Mouse (Mus musculus) kidney, adult 18-20 months (tissue): ENCODE results near the gene Higd1b.

Experiments used
- DNase-seq: peaks from one replicate; pipeline ENCODE4 v3.0.0; 2021

The Higd1b gene

DNA sequence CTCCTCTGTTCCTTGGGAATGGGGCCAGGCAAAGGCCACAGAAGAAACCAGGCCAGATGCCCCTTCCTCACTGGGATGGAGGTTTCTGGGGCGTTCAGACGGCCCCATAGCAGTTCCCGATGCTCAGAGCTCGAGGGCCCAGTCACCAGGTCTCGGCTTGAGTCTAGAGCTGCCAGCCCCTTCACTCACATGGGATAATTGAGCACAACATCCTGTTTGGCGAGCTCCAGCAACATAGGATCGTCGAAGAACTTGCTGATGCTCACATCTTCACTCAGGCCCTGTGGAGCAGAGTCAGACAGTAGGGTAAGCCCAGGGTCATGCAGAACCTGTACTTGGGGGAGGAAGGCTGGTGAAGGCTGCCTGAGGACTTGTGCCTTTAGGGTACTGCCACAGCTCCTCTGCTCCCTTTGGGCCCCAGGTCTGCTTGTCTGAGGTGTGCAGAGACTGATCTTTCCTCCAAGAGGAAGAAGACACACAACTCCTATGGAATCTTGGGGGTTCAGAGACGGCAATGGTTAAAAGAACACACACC is 3.0 kb downstream of the Higd1b start:
- no peak for DNase-seq

DNA sequence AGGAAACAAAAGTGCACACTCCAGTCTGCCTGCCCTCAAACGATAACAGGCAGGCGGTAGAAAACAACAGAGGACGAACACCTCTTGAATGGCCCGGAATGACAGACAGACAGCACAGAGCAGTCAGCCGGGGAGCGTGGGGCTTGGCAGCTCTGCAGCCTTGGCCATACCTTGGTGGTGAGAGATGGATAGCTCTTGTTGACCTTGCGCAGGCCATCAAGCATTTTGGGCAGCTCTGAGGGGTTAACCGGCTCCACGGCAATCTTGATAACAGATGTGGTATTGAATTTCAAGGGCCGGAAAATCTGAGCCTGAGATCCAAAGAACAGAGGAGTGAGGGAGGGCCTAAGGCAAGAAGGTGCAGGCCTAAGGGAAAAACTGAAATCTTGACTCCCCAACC is 10.3 kb downstream of the Higd1b start:
- no peak for DNase-seq

DNA sequence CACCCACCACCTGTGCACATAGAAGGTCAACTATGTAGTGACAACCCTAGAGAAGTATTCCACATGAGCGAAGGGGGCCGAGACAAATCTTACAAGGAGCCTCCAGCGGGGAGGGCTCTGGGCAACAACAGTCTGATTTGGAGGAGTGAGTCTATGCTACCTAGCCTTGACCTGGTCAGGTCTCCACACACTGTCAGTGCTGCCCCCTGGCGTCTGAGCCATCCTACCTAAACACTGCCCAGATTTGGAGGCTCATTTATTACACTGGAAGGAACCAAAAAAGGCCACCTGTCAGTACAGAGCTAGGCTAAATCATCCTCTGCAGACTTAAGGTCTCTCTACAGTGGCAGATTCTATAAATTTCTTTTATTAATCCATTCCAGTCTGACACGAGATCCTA is 16.2 kb downstream of the Higd1b start:
- DNase-seq = peak; percentile 73

DNA sequence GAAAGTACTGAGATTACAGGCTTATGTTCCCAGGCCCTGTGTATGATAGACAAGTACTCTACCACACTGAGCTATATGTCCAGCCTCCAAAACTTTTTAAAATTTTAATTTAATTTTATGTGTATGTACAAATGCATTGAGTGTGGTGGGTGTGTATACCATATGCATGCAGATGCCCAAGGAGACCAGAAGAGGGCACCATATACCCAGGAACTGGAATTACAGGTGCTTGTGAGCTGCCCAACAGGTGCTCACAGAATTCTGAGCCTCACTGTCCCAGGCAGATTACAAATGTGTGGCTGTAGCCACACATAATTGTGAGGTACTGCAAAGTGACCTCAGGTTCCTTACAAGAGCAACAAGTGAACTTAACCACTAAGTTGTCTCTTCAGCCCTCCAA is 18.1 kb downstream of the Higd1b start:
- no peak for DNase-seq

DNA sequence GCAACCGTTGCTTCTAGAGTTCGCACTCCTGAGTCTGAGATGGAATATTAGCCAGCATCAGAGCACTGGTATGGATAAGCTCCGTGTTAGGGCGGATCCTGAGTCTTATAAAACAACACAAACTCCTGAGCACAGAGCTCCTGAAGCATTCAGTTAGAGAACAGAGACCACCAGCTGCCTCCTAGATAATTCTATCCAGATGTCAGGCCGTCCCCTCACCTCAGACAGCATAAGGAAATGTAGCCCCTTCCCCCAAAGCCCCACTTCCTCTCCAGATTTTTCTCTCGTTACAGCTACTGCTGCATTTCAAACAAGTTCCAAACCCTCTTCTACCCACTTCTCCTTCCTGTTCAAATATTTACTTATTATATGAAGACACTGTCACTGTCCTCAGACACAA is 20.3 kb downstream of the Higd1b start:
- DNase-seq = no peak

DNA sequence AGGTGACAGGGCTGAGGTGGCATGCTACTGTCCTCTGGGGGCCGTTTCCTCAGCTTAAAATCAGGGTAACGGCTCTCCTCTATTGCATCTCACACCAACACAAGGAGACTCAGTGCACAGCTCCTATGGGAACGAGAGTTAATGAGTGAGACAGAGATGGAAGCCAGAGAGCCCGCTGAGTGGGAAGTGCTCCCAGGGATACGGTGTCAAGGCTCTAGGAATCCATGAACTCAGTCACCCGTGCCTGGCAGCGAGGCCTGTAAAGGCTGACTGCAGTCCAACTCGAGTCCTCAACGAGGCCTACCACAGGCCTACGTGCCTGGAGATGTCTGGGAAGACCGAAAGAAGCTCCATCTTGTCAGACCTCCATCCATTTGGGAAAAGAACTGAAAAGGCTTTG is 23.3 kb downstream of the Higd1b start:
- no peak for DNase-seq

DNA sequence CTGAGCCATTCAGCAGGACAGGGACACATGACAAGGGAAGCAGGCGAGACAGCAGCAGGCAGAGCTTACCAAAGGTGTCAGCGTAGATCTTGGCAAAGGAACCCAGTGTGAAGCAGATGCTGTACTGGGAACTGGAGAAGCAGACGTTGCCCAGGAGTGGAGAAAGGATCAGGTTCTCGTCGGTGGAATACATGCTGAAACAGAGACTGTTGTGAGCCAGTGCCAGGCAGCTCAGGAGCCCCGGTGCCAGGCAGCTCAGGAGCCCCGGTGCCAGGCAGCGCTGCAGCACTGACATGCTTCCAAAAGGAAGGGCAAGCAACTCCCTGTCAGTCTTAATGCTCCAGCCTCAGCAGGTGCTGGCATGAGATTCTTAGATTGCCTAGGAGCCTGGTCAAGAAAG is 24.3 kb downstream of the Higd1b start:
- DNase-seq = no peak

DNA sequence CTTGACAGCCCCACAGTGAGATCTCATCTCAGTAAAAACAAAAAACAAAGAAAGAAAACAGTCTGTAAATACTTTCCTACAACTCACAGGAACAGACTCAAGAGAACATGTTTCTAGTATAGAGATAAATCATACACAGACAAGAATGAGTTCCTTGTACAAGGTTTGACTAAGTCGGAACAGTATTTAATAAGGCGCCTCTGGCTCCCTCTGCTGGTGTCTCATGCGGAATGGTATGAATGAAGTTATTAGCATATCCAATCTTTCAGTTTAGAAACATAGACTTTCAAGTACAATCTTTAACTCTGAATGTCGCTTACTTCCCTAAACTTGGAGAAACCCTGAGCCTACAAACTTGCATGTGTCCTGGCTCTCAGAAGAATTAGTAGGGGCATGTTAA is 28.6 kb downstream of the Higd1b start:
- DNase-seq = peak; percentile 76

DNA sequence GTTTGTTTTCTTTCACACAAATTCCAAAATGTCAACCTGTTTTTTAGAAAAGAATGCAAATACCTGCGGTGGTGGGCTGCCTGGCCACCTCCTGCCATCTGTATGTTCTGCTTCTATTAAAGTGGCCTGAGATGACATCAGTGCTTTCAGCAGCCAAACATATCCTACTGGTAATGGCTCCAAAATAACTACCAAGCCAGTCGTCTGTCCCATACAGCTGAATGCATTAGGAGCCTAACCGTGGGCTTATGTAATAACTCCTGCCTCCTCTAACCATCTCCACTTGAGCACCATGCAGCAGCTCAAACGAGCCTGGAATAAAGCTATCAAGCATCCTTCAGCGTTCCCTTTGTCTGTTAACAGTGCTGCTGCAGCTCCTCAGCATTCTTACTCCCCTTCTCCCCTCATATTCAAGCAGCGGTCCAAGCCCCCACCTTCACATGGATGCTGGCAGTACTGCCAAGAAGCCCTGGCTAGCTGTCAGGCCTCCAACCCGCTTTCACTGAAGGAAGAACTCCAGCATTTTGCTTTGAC is 39.2 kb downstream of the Higd1b start:
- no peak for DNase-seq

DNA sequence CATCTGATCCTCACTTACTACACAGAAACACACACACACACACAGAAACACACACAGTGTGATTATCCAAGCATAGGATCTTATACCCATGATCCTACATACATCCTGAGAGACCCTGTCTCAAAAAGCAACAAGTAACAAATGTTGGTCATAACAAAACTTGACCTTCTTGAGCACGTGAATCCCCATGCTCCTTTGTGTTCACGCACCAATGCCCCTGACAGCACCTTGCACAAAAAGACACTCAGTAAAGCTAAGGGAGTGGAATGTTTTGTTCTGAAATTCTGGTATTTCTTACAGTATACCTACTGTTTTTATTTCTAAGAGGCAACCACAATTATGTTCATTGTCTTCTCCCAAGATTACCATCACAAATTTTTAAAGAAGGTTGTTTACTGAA is 43.9 kb downstream of the Higd1b start:
- no peak for DNase-seq

DNA sequence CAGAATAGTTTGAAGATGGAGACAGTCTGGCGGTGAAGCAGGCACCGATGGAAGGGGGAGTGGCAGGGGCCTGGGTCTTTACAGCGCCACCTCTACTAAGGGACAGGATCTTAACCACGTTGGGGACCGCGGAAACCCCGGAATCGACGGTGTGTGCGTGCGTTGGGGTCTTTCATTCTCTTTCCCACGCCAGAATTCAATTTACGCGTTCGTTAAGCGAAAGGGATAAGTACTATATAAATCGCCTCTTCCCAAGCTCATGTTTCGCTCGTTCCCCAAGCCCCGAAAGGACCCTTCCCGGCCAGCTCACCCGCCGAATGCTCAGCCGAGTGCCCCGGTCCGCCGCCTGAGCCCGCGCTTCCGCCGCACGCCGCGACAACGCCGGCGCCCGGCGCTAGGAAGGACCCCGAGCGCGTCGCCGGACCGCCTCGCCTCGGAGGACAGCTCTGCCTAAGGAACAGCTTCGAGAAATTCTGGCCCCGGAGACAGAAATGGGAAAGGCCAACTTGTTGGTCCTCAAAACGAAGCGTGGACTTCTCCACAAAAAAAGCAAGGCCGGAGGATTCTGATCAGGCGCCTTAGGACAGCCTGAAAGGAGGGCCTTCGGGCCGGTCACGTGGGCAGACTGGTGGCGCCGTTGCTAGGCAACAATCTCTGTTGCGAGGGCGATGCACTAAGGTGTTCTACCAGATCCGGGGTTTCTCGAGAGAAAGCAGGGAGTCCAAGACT is 45.1 kb downstream of the Higd1b start, which contains the start of the genes Eftud2 and Ccdc103:
Gene Eftud2, minus strand, starts transcription at position 401 of the 729 bp plus-strand sequence.
Gene Ccdc103, plus strand, starts transcription at position 620 of the 729 bp plus-strand sequence.
- DNase-seq = peak; percentile 96

DNA sequence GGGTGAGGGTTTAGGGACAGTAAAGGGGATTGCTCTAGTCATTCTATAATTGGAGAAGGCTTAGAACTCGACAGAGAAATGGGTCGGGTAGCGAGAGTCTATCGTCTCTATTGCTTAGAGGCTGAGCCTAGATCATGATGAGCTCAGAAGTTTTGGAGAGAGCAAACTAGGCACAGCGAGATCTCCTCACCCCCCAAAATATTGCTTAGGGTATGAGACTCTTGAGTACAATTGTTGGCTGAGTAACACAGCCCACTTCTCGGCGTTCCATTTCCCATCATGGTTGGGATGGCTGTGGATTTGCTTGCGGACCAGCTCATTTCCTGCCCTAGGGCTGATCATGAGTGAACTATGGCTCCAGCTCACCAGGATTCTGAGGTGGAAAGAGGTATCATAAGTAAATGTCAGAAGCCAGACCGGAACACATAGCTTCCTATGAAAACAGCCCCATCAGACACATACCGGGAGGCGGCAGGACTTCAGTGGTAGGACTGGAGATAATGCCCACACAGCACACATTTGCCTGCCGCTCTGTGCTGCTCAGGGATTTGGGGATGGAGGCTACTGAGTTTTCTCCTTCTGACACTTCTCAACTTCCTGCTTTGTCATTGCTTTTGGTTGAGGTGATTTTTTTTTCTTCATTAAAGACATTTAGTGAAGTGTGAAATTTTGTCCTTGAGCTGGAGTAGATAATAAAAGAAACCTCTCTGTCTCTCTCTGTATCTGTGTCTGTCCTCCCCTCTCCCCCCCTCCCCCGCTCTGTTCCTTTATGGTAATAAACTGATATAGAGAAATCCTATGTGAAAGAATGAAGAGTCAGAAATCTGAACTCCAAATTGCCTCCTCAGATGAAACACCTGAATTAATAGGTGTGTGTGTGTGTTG is 45.9 kb downstream of the Higd1b start:
- no peak for DNase-seq

DNA sequence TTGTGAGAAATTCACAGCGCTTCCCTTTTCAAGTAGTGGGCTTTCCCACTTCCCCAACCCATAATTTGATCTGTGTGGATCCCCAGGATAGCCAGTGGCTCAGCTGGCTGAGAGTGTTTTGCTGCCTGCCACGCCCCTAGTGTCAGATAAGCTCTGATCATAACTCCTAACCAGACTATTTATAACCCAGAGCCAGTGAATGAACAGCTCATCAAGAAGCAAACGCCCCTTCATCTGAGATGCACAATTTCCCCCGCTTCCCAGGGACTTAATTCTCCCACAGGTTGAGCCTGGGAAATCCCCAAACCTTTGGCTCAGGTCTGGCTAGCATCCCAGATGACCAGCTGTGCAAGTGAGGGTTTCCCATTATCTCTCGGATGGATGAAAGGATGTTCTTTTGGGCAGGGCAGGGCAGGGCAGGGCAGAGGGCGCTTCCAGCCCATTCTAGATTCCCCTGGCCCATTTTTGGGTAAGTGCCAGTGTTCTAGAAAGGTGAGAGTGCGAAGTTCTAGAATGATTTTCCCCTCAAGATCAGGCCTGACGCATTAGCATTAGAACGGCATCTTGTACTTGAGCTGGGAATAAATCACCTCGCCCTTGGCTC is 49.1 kb downstream of the Higd1b start, which contains the start of gene Fam187a:
Gene Fam187a, plus strand, starts transcription at position 554 of the 604 bp plus-strand sequence.
- no peak for DNase-seq

DNA sequence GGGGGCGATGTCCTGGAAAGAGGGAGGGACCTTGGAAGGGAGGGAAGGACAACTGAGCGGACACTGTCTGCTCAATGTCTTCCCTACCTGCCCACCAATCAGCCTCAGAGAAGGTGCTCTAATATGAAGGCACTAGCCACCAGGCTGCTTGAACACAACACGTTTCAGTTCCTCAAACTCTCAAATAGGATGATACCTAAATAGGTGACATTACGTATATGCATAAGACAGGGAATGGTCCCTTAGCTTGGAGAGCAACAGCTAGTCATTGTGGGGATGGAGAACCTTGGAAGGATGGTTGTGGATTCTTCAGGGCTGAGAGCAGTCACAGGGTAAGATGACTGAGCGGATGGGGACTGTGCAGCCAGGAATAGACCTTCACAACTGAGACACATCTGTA is 51.8 kb downstream of the Higd1b start:
- no peak for DNase-seq
